Mouse (Mus musculus): ENCODE data around the gene Krt222. TPM values are rescaled to one million over a fixed set of nuclear protein-coding genes. Genes with fewer than 3 reads are reported as not detected.
A peak's percentile ranks its signal among the peaks of the same experiment; 100 is the strongest.

The Krt222 gene
- total RNA-seq, 2 experiments from 2014 or later: 28.3 to 32.0 TPM

DNA sequence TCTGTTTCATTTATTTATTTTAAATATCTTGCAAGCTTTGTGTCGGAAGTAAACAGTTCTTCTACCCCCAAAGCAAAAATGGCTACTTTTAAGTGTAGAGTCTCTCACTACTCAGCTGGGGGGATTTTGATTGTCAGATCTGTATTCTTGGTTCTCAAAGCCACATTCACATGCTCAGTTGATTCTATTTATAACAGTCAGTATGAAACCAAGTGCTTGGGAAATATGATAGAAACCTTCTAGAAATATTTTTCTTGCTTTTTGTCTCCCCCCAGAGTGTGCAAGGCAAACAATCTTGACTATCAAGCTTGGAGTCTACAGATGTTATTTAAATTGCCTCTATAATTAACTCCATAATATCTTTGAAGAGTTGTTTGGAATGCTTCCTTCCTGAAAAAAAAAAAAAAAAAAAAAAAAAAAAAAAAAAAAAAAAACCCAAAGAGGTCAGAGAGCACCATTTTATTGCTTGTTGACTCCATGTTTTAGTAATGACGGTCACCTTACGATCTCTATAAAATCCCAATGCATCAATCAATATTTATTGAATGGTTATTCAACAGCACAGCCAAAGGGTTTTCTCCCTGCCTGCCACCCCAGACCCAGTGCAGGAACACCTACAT, 575 bp downstream of the Krt222 start:
- DNase-seq (ENCODE audit: low spot score in 2 of 2): no peak

GRCm38 (mm10) chr11:99242056-99242455, 1.8 kb downstream of the Krt222 start:
- DNase-seq (ENCODE audit: low spot score in 2 of 2): no peak

- no peak for DNase-seq (ENCODE audit: low spot score in 2 of 2)
Measured at GRCm38 (mm10) chr11:99238468-99238867, 5.4 kb downstream of the Krt222 start.

DNA sequence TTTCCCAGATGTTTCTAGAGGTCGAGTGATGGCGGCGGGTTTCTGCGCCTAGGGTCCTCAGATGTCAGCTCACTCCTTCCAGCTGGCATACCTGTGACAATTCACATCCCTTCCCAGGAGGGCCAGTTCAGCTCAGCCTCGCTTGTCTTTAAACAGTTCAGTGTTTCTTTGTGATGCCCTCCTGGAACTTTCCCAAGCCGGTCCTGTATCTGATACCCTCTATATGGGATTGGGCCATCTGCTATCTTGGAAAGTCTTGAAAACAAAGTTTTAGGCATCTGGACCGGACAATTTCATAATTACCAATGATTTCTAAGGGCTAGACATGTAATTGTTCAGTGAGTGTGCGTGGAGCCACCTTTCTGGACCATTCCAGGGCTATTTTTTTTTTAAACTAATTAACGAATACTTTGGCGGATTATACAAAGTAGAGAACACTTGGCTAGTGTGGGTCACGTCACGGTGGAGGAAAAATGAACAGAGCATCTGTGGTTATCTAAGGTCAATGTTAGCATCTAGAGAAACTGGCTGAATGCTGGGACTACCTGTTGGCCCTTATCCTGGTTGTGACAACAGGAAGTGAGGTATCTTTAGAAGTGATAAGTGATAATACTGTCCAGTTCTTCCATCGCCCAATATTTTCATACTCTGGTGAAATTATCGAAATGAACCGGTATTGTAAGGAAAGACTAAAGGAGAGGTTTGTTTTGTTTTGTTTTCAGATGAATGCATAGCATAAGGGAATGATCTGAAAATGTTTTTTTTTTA, 12.7 kb downstream of the Krt222 start:
- no peak for DNase-seq (ENCODE audit: low spot score in 2 of 2)

GRCm38 (mm10) chr11:99230261-99231048, 13.4 kb downstream of the Krt222 start, which contains the start of gene Smarce1:
Smarce1 (minus strand) TSS chr11:99231017.
- peak; percentile 75 to 76 for DNase-seq (ENCODE audit: low spot score in 2 of 2)

DNA sequence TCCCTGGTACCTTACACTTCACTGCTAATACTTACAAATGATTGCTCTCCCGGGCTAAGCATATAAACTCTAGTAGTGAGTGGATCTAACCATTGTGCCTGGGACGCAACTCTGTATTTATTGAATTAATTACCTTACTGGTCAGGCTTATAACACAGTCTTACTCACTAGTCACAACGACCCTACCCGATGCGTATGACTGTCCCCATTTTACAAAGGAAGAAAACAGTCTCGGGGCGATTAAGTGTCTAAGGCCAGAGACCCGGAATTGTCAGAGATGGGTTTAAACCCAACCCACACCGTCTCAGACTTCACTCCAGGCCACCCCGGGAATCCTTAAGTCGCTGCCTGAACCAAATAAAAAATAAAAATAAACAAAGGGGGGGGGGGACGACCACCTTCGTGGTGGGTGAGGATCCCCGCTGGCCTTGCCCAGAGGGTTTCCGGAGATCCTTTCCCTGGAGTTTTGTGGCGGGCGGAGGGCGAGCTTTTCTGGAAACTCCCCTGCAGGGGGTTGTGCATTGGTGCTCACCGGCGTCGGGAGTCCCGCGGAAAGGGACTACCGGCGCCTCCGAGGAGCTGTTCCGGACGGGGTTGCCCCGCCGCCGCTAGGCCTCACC, 14.1 kb downstream of the Krt222 start:
- DNase-seq (ENCODE audit: low spot score in 2 of 2): no peak

DNA sequence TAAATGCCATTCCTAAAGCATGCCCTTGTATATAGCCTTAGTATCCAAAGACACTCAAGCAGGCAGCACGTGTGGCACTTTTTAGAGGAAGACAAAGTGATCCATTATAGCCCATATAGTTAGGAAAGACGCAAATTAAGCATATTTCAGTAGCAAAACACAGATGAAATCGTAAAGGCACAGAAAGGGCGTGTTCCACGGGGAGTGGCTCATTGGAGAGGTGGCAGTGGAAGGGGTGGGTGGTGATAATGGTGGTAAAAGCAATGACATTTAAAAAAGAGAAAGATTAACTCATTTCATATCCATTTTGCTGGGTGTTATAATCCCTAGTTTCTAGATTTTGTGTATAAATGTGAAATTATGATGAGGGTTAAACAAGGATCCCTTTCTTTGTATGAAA, 17.6 kb downstream of the Krt222 start:
- no peak for DNase-seq (ENCODE audit: low spot score in 2 of 2)

DNA sequence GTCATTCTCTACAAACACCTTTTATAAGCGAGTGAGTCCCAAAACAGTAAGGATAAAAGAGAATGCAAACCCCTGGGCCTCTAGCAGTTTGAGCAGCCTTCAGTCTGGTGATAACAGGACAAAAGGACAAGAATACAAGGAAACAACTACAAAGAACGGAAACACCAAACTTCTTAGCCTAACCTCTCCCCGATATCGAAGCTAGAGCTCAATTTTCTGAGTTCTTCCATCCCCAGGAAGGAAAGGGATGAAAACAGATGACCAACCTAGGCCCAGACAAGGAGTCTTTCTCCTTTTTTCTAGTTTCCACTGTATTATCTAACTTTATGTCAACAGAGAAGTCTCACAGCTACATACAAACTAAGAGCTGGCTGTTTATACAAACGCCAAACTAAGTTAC, 20.6 kb downstream of the Krt222 start:
- no peak for DNase-seq (ENCODE audit: low spot score in 2 of 2)

DNA sequence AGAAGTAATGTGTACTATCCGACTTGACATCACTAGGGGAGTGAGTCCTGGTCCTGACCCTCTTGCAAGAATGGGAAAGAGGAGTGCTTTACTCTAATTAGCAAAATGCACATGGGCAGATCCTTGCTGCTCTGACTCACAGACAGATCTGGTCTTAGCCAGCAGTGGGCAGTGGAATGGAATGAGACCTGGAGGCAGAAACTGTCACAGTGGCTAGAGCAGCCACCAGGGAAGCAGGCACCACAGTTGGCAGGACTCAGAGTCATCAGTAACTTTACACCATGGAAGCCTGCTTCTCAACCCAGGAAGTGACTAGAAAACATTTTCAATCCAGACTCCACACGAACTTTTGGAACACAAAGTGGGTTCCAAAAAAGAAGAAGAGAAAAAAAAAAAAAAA, 22.1 kb downstream of the Krt222 start:
- no peak for DNase-seq (ENCODE audit: low spot score in 2 of 2)

DNA sequence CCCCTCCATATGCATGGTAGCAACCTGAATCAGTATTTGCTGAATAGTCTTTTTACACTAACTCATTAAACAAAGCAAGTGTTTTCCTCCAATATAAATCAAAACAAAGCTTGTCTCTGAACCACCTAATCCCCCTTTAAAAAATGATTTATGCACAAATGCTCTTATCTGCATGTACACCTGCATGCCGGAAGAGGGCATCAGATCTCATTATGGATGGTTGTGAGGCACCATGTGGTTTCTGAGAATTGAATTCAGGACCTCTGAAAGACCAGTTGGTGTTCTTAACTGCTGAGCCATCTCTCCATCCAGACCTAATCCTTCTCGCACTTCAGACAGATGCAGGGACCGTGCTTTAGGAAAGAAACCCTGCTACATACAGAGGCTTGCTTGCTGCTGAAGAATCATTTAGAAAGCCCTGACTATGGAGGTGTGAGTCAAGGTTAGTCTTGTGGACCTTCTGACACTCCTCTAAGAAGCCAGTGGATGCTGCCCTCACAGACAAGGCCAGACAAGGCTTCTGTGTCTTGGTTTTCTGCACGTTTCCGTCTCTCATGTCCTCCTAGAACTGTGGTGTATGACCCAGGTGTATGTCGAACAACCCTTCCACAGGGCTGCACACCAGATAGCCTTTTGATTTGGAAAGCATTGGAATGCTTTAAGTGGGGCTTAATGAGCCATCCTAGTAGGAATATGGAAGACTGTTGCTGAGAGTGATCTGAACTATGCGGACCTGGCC, 26.5 kb downstream of the Krt222 start:
- DNase-seq (ENCODE audit: low spot score in 2 of 2): no peak

GRCm38 (mm10) chr11:99216181-99216580, 27.7 kb downstream of the Krt222 start:
- no peak for DNase-seq (ENCODE audit: low spot score in 2 of 2)

DNA sequence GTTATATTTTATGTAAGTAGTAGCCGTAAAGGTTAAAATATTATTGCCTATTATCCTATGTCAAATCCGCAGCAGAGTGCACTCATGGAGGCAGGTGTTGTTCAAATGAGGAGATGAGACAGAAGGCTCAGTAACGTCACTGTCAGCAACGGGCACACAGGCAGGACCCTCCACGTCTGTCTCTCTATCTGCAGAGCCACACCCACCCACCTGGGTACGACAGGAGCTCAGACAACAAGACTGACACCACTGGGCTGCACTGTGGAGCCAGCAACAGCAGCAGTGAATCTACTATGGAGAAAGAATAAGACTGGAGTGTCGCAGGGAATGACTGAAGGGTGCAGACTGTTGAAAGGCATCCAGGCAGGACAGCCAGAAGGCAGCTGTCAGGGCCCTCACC, 31.2 kb downstream of the Krt222 start:
- no peak for DNase-seq (ENCODE audit: low spot score in 2 of 2)

DNA sequence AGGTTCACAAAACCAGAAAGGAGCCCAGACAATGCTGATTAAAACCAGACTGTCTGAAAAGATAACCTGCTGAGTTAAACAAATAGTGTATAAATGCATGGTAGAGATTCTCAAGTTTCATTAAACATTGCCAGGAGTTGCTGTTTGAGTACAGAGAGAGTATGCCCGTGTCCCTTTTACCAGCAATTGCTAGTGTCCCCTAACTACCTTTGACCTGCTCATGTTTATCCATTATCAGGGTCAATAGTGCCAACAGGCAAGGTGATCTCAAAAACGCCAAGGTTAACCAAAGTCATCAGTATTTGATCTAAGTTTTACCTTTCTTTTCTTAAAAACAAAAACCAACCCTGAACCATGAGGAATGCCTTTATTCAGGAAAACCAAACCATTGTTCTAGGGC, 31.9 kb downstream of the Krt222 start:
- no peak for DNase-seq (ENCODE audit: low spot score in 2 of 2)

GRCm38 (mm10) chr11:99208105-99208669, 35.7 kb downstream of the Krt222 start:
- no peak for DNase-seq (ENCODE audit: low spot score in 2 of 2)

- DNase-seq (ENCODE audit: low spot score in 2 of 2): no peak
Measured at GRCm38 (mm10) chr11:99207449-99207848, 36.4 kb downstream of the Krt222 start.

DNA sequence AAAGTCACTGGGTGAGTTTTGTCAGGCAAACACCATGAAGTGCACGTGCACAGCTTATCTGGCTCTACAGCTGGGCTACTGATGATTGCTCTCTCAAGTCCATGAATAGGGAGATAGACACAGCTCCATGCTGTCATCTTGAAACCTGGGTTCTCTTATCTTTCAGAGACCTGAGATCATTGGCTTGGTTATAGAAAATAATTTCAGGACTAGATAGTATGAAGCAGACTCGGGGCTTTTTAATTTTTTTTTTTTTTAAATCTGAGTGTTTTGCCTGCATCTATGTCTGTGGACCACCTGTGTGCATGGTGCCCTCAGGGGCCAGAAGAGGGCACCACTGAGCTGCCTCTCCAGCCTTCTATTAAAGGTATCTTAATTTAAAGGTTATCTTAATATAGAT, 36.9 kb downstream of the Krt222 start:
- DNase-seq (ENCODE audit: low spot score in 2 of 2): no peak

DNA sequence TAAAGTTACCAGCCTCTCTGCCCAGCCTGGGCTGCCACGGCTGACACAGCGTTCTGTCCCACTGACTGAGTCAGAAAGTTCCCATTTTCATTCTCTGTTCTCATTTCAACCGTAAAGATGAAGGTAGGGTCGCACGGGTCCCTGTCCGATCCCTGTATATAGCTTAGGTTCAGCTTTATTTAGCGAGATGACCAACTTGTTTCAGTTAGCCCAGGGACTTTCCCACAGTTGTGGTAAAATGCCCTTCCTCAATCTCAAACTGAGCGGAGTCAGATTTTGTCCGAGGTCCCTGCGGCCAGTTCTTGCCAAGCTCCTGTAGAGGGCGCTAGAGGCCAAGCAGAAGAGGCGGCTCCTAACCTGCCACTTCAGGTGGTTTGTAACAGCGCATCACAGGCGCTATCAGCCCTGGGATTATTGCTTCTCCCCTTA, 54.7 kb downstream of the Krt222 start:
- DNase-seq (ENCODE audit: low spot score in 2 of 2): peak; percentile 48 to 50

DNA sequence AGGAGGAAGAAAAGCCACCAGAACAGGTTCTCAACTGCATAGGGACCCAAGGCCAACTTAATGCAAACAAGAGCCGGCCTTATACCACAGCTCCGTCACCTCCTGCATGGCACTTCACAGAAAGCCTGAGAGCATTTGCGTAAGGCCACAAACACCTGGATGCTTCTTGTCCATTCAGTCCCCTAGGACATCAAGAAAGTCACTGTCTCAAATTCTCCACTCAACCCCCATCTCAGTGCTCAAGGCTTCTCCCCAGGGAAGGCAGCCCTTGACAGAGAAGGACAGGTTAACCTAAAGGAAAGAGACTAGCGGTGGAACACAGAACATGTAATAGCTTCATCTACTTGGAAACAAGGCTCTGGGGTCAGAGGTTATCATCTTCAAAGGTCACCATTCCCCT, 56.5 kb downstream of the Krt222 start:
- no peak for DNase-seq (ENCODE audit: low spot score in 2 of 2)

GRCm38 (mm10) chr11:99186836-99187235, 57.0 kb downstream of the Krt222 start:
- DNase-seq (ENCODE audit: low spot score in 2 of 2): no peak
